Mouse (Mus musculus): ENCODE results near the gene Csrp1. TPM values are rescaled to one million over a fixed set of nuclear protein-coding genes. Genes with fewer than 3 reads are reported as not detected.

Gene Csrp1
- total and polyA plus RNA-seq, 2 experiments from 2014 or later = 145 to 840 TPM

DNA sequence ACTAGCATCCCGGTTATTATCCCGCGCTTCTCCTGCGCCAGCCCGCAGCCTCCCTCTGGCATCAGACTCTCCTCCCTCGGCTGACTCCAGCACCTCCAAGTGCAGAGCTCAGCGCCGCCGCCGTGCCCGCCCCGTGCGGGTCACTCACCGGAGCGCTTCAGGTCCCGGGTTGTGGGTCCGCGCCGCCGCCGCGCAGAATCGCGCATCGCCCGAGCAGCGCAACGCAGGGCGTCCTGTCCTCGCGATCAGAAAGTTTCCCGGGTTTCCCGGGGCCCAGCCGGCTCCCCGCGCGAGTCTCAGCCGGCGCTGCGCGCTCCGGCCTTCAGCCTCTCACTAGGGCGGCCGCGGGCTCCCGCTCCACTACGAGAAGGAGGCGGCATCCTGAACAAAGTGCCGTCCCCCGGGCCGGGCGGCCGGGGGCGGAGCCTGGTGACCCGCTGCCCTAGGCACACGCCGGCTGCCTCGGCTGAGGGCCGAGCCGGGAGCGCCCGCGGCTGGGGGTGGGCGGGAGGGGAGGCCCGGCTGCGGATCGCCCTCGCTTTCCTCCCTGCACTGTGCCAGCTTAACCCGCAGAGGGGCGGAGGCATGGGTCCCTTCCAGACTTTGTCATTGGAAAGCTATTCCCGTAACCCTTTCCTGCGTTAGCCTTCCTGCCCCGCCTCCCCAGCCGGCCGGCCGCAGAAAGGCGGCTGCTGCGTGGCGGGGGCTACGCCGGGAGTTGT is 31.9 kb upstream of the Csrp1 start:
- peak overlapping the region; percentile 79 for H3K9ac ChIP-seq (replicated peaks; ENCODE audit: low read depth, low read length)
- H3K9me3 ChIP-seq (replicated peaks; ENCODE audit: control insufficient read depth, low read length) = no peaks in the 10 kb centered on the region
- WGBS = under 1% methylated on average over 78 of the region's 81 CpGs
- no peak for TF ChIP-seq CTCF (IDR thresholded peaks at IDR 0.05; ENCODE audit: low read depth)
- TF ChIP-seq EP300 (IDR thresholded peaks at IDR 0.05; ENCODE audit: low read depth) = no peak
- peak overlapping the region; percentile 89 for H3K27ac ChIP-seq (ENCODE audit: low read depth)
- H3K36me3 ChIP-seq (replicated peaks; ENCODE audit: control insufficient read depth, insufficient read depth, low read length) = no peaks in the 10 kb centered on the region
- DNase-seq (ENCODE audit: low spot score) (peak; percentile 85), ATAC-seq (ENCODE audit: insufficient read depth, low read depth) (peak; percentile 88)
- H3K27me3 ChIP-seq (ENCODE audit: control insufficient read depth, insufficient read depth, low read length) = no peaks in the 10 kb centered on the region
- H3K4me2 ChIP-seq (ENCODE audit: low read depth, low read length) = peak overlapping the region; percentile 85
- peak overlapping the region; percentile 79 for H3K4me3 ChIP-seq (ENCODE audit: low read depth, low read length)
- H3K4me1 ChIP-seq (ENCODE audit: control insufficient read depth, insufficient read depth) = peaks cover 11% of the 10 kb centered on the region

DNA sequence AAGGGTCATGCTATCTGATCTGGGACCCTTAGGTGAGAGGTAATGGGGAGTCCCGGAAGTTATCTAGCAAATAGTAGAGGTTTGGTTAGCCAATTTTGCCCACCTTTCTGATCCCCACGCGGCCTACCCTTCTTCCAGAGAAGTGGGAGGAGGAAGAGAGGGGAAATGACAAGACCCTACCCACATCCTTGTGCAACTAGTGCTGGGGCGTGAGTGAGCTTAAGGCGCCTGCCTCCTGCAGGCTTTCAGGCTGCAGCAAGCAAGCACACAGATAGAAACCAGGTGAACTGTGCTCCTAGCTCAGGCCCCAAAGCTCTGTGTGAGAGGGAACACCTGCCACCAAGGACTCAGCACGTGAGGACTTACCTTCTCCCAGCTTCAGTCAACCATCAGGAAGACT is 31.2 kb upstream of the Csrp1 start:
- Histone ChIP-seq H3K36me3 (replicated peaks; ENCODE audit: control insufficient read depth, insufficient read depth, low read length) (no peaks in the 10 kb centered on the region), H3K4me3 (ENCODE audit: low read depth, low read length) (peak overlapping the region; percentile 79), H3K9me3 (replicated peaks; ENCODE audit: control insufficient read depth, low read length) (no peaks in the 10 kb centered on the region), H3K27me3 (ENCODE audit: control insufficient read depth, insufficient read depth, low read length) (no peaks in the 10 kb centered on the region), H3K27ac (ENCODE audit: low read depth) (peak overlapping the region; percentile 89), H3K4me1 (ENCODE audit: control insufficient read depth, insufficient read depth) (peaks cover 11% of the 10 kb centered on the region), H3K9ac (replicated peaks; ENCODE audit: low read depth, low read length) (peak overlapping the region; percentile 79), H3K4me2 (ENCODE audit: low read depth, low read length) (peak overlapping the region; percentile 85)
- WGBS = 33% methylated on average over 6 of the region's 6 CpGs
- no peak for DNase-seq (ENCODE audit: low spot score)
- no peak for ATAC-seq (ENCODE audit: insufficient read depth, low read depth)
- no peak for TF ChIP-seq CTCF (IDR thresholded peaks at IDR 0.05; ENCODE audit: low read depth)
- TF ChIP-seq EP300 (IDR thresholded peaks at IDR 0.05; ENCODE audit: low read depth) = no peak

DNA sequence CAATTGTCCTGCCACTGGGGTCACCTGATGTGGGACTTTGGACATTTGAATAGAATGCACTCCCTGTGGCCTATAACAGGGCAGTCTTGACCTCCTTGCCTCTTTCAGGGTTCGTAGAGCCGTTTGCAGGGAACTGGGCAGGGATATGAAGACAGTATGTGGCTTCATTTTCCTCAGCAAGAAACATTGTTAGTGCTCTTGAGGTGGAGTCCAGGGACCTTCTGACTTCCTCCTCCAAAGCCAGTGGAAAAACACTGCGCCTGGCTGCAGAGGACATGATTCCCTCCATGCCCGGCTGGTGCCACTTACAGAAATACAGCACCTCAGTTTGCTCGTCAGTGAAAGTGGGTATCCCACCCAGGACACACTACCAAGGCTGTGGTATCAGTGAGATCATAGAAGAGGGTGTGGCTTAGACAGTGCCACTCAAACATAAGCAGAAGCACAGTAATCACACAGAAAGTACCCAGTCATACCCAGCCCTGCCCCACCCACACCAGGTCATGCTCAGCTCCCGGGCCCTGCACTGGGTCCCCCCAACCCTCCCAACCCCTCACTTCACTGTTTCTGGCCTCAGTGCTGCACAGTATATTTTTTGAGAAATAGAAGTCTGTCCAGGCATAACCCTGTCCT is 29.0 kb upstream of the Csrp1 start:
- DNase-seq (ENCODE audit: low spot score) (no peak), ATAC-seq (ENCODE audit: insufficient read depth, low read depth) (no peak)
- Histone ChIP-seq H3K9ac (replicated peaks; ENCODE audit: low read depth, low read length) (no peak overlapping the region), H3K9me3 (replicated peaks; ENCODE audit: control insufficient read depth, low read length) (no peaks in the 10 kb centered on the region), H3K27ac (ENCODE audit: low read depth) (peak overlapping the region; percentile 69), H3K36me3 (replicated peaks; ENCODE audit: control insufficient read depth, insufficient read depth, low read length) (no peaks in the 10 kb centered on the region), H3K4me3 (ENCODE audit: low read depth, low read length) (no peak overlapping the region), H3K27me3 (ENCODE audit: control insufficient read depth, insufficient read depth, low read length) (no peaks in the 10 kb centered on the region), H3K4me2 (ENCODE audit: low read depth, low read length) (0 out of 2 replicates have a peak overlapping the region, but pooled peaks have one; percentile 8), H3K4me1 (ENCODE audit: control insufficient read depth, insufficient read depth) (peaks cover 8% of the 10 kb centered on the region)
- 62% methylated on average over 6 of the region's 6 CpGs for WGBS
- no peak for TF ChIP-seq CTCF (IDR thresholded peaks at IDR 0.05; ENCODE audit: low read depth)
- TF ChIP-seq EP300 (IDR thresholded peaks at IDR 0.05; ENCODE audit: low read depth) = no peak

DNA sequence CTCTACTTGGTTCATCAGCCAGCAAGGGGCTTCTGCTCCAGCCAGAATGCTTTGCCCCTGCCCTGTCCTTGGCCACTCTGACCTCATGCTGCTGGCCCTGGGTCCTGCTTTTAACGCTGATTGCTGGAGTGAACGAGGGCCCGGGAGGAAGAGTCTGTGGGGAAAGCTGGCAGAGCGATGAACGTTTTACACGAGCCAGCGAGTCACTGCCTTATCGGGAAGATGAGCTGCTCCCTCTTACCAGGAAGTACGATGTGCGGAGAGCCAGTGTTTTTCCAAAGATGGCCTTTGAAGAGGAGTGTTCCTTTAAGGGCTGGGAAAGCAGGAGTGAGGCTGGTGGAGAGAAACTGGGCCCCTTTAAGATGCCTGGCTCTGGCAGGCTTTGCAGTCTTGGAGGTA is 28.4 kb upstream of the Csrp1 start:
- H3K9ac ChIP-seq (replicated peaks; ENCODE audit: low read depth, low read length) = no peak overlapping the region
- TF ChIP-seq EP300 (IDR thresholded peaks at IDR 0.05; ENCODE audit: low read depth) (no peak), CTCF (IDR thresholded peaks at IDR 0.05; ENCODE audit: low read depth) (no peak)
- H3K4me3 ChIP-seq (ENCODE audit: low read depth, low read length) = no peak overlapping the region

DNA sequence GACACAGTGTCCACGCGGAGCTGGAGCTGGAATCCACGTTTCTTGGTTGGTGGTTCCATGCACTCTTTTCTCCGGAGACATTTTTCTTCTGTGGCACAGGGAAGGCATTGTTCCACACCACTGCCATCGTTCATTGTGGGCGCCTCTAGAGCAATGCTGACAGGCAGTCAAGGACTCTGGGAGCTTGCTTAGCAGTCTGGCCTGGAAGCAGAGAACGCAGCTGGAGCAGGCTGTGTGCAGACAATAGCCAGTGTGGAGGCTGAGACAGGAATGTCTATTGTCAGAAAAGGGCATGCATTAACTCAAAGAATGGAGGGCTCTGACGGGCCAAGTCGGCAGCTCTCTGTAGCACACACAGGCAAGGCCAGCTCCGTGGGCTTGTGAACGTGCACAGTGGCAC is 25.7 kb upstream of the Csrp1 start:
- no peak overlapping the region for H3K27ac ChIP-seq (ENCODE audit: low read depth)
- ATAC-seq (ENCODE audit: insufficient read depth, low read depth) = no peak
- no peaks in the 10 kb centered on the region for H3K9me3 ChIP-seq (replicated peaks; ENCODE audit: control insufficient read depth, low read length)
- 59% methylated on average over 11 of the region's 11 CpGs for WGBS
- TF ChIP-seq EP300 (IDR thresholded peaks at IDR 0.05; ENCODE audit: low read depth) (no peak), CTCF (IDR thresholded peaks at IDR 0.05; ENCODE audit: low read depth) (no peak)
- no peak overlapping the region for H3K9ac ChIP-seq (replicated peaks; ENCODE audit: low read depth, low read length)
- no peak overlapping the region for H3K4me2 ChIP-seq (ENCODE audit: low read depth, low read length)
- H3K36me3 ChIP-seq (replicated peaks; ENCODE audit: control insufficient read depth, insufficient read depth, low read length) = no peaks in the 10 kb centered on the region
- no peak for DNase-seq (ENCODE audit: low spot score)
- no peaks in the 10 kb centered on the region for H3K27me3 ChIP-seq (ENCODE audit: control insufficient read depth, insufficient read depth, low read length)
- no peak overlapping the region for H3K4me3 ChIP-seq (ENCODE audit: low read depth, low read length)
- peaks cover 8% of the 10 kb centered on the region; the same call in 1 of the 2 replicates for H3K4me1 ChIP-seq (ENCODE audit: control insufficient read depth, insufficient read depth)

More for the DNA sequence above, 28.4 kb upstream of the Csrp1 start:
- DNase-seq (ENCODE audit: low spot score) (no peak), ATAC-seq (ENCODE audit: insufficient read depth, low read depth) (no peak)
- WGBS = 5% methylated on average over 10 of the region's 10 CpGs
- peaks cover 8% of the 10 kb centered on the region; the same call in 1 of the 2 replicates for H3K4me1 ChIP-seq (ENCODE audit: control insufficient read depth, insufficient read depth)
- H3K36me3 ChIP-seq (replicated peaks; ENCODE audit: control insufficient read depth, insufficient read depth, low read length) = no peaks in the 10 kb centered on the region
- peak overlapping the region; percentile 69 for H3K27ac ChIP-seq (ENCODE audit: low read depth)
- peak overlapping the region; percentile 8; the same call in 1 of the 2 replicates for H3K4me2 ChIP-seq (ENCODE audit: low read depth, low read length)
- no peaks in the 10 kb centered on the region for H3K27me3 ChIP-seq (ENCODE audit: control insufficient read depth, insufficient read depth, low read length)
- no peaks in the 10 kb centered on the region for H3K9me3 ChIP-seq (replicated peaks; ENCODE audit: control insufficient read depth, low read length)
